Mouse (Mus musculus) small intestine, adult 2 months (tissue): Measurements from ENCODE around the gene Slc29a1. TPM values are rescaled to one million over a fixed set of nuclear protein-coding genes. Genes with fewer than 3 reads are reported as not detected.
A peak's percentile ranks its signal among the peaks of the same experiment; 100 is the strongest.

Source experiments
- H3K27ac ChIP-seq: fragments of 200-500 bp; 2 replicates; pipeline ENCODE4 v1.5.1; 2012; ENCODE audit warnings: low read depth, low read length, control low read depth, inconsistent platforms; ENCODE audit not compliant: insufficient read depth
- H3K27me3 ChIP-seq: fragments of 200-500 bp; 2 replicates; pipeline ENCODE4 v1.6.1; 2012; ENCODE audit warnings: mild to moderate bottlenecking, moderate library complexity, low read length, inconsistent platforms; ENCODE audit not compliant: control insufficient read depth, insufficient read depth
- H3K36me3 ChIP-seq: fragments of 200-500 bp; 2 replicates; pipeline ENCODE4 v1.6.1; 2012; ENCODE audit warnings: mild to moderate bottlenecking, low read length, control low read depth, inconsistent platforms; ENCODE audit not compliant: control insufficient read depth, insufficient read depth
- H3K4me1 ChIP-seq: fragments of 200-500 bp; 2 replicates; pipeline ENCODE4 v1.6.1; 2012; ENCODE audit warnings: low read length, inconsistent platforms, mixed read lengths; ENCODE audit not compliant: control insufficient read depth, insufficient read depth, insufficient read length
- H3K4me3 ChIP-seq: fragments of 200-500 bp; 2 replicates; pipeline ENCODE4 v1.5.1; 2012; ENCODE audit warnings: low read depth, mild to moderate bottlenecking, control low read depth, inconsistent platforms, low read length, moderate library complexity
- CTCF ChIP-seq: fragments of 200-500 bp; IDR thresholded peaks from 2 replicates; pipeline ENCODE4 v1.5.1; 2012; ENCODE audit warnings: low read depth, mild to moderate bottlenecking, control low read depth, inconsistent platforms, low read length, moderate library complexity, mixed read lengths; ENCODE audit not compliant: insufficient replicate concordance, insufficient read length; ENCODE audit errors: extremely low read depth
- POLR2A ChIP-seq: fragments of 200-500 bp; IDR thresholded peaks from 2 replicates; pipeline ENCODE4 v1.6.1; 2012; ENCODE audit warnings: low read depth, mild to moderate bottlenecking, control low read depth, inconsistent platforms, low read length, moderate library complexity
- WGBS: fragments of 180-500 bp; shearing (Covaris S2); methylation state at CpG from one replicate; pipeline ENCODE4 v1.1.7; 2018; 5-methylcytosine and 5-hydroxymethylcytosine counted together
- polyA plus RNA-seq: library from polyadenylated mRNA; depleted of rRNA; stranded (reverse); fragments of >200 nt; gene quantifications from 2 replicates; pipeline ENCODE4 v1.2.3, GENCODE M21; 2012

The Slc29a1 gene
- polyA plus RNA-seq, 1 experiment: 35.2 TPM

GRCm38 (mm10) chr17:45582188-45582587, 17.2 kb downstream of the Slc29a1 start:
- WGBS: 75% methylated on average over 6 of the region's 6 CpGs
- Histone ChIP-seq H3K4me3 (no peak overlapping the region), H3K27ac (no peak overlapping the region), H3K4me1 (peaks cover 3% of the 10 kb centered on the region), H3K36me3 (no peaks in the 10 kb centered on the region; the same call in 1 of the 2 replicates), H3K27me3 (no peaks in the 10 kb centered on the region)
- TF ChIP-seq CTCF (no peak), POLR2A (no peak)

DNA sequence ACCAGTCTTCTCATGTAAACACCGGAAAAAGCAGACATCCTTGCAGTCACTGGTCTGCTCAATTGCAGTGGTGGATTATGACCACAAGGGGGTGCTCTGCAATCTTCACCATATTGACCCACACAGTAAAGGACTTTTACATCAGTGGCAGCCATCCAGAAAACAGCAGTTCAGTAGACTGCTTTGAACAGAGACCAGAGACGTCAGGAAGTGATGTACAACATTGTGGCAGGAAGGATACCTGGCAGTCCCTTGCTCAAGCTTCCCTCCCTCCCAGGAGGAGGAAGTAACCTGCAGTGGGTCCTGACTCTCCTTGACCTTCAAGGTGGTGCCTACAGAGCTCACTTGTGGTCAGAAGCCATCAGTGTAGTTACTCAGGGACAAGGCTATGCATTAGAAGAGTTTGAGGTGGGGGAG, 17.8 kb downstream of the Slc29a1 start:
- WGBS: 0% methylated on average over 2 of the region's 2 CpGs
- no peaks in the 10 kb centered on the region; the same call in 1 of the 2 replicates for H3K36me3 ChIP-seq
- no peak overlapping the region for H3K4me3 ChIP-seq
- TF ChIP-seq POLR2A (no peak), CTCF (peak; percentile 47; the same call in 1 of the 2 replicates)
- H3K27me3 ChIP-seq: no peaks in the 10 kb centered on the region
- H3K4me1 ChIP-seq: peaks cover 3% of the 10 kb centered on the region
- no peak overlapping the region for H3K27ac ChIP-seq

- TF ChIP-seq CTCF: no peak
- TF ChIP-seq POLR2A: no peak
- WGBS: 16% methylated on average over 12 of the region's 12 CpGs
- Histone ChIP-seq H3K27me3 (no peaks in the 10 kb centered on the region), H3K4me3 (no peak overlapping the region), H3K36me3 (no peaks in the 10 kb centered on the region), H3K27ac (no peak overlapping the region), H3K4me1 (peaks cover 3% of the 10 kb centered on the region)
Observed at GRCm38 (mm10) chr17:45580958-45581477, 18.4 kb downstream of the Slc29a1 start.

GRCm38 (mm10) chr17:45579554-45579953, 19.9 kb downstream of the Slc29a1 start:
- WGBS: 93% methylated on average over 4 of the region's 4 CpGs
- Histone ChIP-seq H3K4me3 (no peak overlapping the region), H3K27me3 (no peaks in the 10 kb centered on the region), H3K27ac (no peak overlapping the region), H3K4me1 (peaks cover 6% of the 10 kb centered on the region), H3K36me3 (no peaks in the 10 kb centered on the region)
- TF ChIP-seq POLR2A (no peak), CTCF (no peak)

DNA sequence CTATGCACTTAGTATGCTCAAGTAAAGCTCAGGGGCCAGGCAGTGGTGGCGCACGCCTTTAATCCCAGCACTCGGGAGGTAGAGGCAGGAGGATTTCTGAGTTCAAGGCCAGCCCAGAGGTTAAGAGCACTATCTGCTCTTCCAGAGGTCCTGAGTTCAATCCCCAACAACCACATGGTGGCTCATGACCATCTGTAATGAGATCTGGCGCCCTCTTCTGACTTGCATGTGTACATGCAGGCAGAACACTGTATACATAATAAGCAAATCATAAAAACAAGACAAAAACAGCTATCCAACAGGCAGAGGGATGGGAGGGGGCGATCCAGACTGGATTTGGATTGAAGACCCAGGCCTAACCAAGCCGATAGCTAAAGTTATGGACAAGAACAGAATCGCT, 20.6 kb downstream of the Slc29a1 start:
- TF ChIP-seq CTCF: peak; percentile 33; the same call in 1 of the 2 replicates
- TF ChIP-seq POLR2A: no peak
- Histone ChIP-seq H3K27ac (no peak overlapping the region), H3K36me3 (no peaks in the 10 kb centered on the region), H3K4me1 (peaks cover 6% of the 10 kb centered on the region), H3K4me3 (no peak overlapping the region), H3K27me3 (no peaks in the 10 kb centered on the region)
- WGBS: 79% methylated on average over 7 of the region's 7 CpGs

GRCm38 (mm10) chr17:45578242-45578641, 21.2 kb downstream of the Slc29a1 start:
- Histone ChIP-seq H3K27me3 (no peaks in the 10 kb centered on the region), H3K36me3 (no peaks in the 10 kb centered on the region), H3K4me1 (peaks cover 6% of the 10 kb centered on the region), H3K27ac (no peak overlapping the region), H3K4me3 (no peak overlapping the region)
- WGBS: 46% methylated on average over 5 of the region's 5 CpGs
- no peak for TF ChIP-seq POLR2A
- TF ChIP-seq CTCF: no peak

DNA sequence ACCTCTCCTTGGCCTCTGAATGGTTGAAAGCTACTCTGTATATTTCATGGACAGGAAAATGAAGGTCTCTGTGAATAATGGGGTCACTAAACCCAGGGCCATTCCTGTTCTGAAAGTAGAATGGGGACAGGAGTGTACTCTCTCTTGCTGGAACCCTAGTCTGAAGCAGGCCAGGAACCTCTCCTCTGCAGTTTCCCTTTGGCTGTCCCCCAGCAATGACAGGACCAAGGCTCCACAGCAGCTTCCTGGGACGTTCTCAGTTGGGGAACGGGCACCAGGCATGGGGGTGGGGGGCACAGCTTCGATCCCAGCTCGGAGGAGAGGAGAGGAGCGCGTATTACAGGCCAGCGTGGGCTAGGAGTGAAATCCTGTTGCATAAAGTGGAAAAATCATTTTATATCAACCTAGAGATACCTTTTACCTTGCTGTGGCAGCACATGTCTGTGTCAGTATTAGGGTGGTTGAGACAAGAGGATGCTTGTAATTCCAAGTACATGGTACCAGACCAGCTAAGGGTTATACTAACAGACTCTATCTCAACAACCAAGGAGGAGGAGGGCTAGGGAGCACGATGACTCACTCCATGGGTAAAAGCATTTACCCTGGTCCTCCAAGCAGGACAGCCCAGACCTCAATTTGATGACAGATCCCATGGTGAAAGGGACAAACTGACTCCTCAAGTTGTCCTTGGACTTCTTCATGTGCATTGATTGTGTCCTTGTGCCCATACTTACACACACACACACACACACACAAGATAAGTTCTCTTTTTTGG, 24.1 kb downstream of the Slc29a1 start:
- 87% methylated on average over 8 of the region's 8 CpGs for WGBS
- TF ChIP-seq CTCF (no peak), POLR2A (no peak)

More for the DNA sequence above, 24.1 kb downstream of the Slc29a1 start:
- Histone ChIP-seq H3K4me3 (no peak overlapping the region), H3K27ac (no peak overlapping the region), H3K4me1 (peaks cover 6% of the 10 kb centered on the region), H3K27me3 (no peaks in the 10 kb centered on the region), H3K36me3 (peaks cover 14% of the 10 kb centered on the region)
